Mouse (Mus musculus) olfactory bulb, adult 2 months (tissue): ENCODE results near the gene Erc1.

Experiments
- CTCF ChIP-seq: fragments of 200-500 bp; IDR thresholded peaks from 2 replicates; pipeline ENCODE4 v1.5.1; 2012; ENCODE audit warnings: low read depth, mild to moderate bottlenecking, low read length, moderate library complexity; ENCODE audit not compliant: insufficient read depth
- POLR2A ChIP-seq: fragments of 200-500 bp; IDR thresholded peaks from 2 replicates; pipeline ENCODE4 v1.6.1; 2012; ENCODE audit warnings: mild to moderate bottlenecking, low read depth, low read length, moderate library complexity; ENCODE audit not compliant: insufficient read depth

DNA sequence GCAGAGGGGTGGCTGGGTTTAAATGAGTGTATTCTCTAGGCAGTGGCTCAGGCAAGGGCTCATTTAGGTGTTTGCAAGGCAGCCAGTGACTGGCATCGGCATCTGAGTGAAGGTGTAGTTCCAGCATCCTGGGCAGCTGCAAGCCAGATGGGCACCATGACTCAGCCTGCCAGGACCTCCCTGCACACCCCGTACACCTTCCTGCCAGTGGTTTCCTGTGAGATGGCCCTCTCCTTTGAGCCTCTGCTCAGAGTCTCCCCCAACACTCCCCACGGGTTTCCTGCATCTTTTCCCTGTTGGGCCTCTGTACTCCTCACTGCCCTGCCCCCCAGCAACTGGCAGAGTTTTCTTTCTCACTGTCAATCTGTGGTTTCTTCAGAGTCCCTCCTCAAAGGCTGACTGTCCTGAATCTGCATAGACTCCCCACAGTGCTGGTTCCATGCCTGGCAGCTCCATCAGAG is 326.0 kb downstream of the Erc1 start:
- TF ChIP-seq CTCF (no peak), POLR2A (no peak)
